Mouse (Mus musculus): ENCODE measurements around the gene Exosc10.

Gene Exosc10

DNA sequence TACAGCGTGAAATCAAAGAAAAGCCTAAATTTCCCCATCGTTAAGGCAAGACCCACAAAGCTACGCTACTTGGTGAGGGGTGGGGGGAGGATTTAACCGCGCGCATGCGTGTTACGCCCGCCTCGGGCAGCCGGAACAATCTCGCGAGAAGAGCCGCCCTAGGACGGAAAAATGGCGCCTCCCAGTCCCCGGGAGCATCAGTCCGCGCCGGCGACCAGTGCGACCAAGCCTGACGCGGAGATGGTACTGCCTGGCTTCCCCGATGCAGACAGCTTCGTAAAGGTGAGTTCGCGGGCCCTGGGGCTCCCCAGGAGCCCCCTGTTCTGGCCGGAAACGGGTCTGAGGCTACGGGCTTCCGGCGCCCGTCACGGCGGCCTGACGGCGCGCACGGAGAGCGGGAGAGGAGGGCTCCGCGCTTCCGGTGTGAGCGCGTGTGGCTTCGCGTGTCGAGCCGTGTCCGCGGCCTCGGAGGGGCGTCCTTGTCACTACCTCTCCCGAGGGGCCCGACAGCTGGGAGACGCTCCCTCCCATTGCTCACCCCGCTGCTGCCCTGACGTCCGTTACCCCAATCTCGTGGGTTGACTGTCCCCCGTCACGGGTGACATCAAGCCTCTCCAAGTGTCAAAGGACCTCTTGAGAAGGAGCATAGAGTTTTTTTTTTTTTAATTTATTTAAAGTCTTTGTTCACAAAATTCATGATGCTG, at the start of gene Exosc10:
Exosc10 (plus strand) TSS at position 133 of the 704 bp plus-strand sequence.
- DNase-seq (ENCODE audit: extremely low spot score), result peak; percentile 93

- DNase-seq (ENCODE audit: extremely low spot score), result no peak
These were observed 48.7 kb upstream of the Exosc10 start for GRCm38 (mm10) chr4:148509450-148510084.

DNA sequence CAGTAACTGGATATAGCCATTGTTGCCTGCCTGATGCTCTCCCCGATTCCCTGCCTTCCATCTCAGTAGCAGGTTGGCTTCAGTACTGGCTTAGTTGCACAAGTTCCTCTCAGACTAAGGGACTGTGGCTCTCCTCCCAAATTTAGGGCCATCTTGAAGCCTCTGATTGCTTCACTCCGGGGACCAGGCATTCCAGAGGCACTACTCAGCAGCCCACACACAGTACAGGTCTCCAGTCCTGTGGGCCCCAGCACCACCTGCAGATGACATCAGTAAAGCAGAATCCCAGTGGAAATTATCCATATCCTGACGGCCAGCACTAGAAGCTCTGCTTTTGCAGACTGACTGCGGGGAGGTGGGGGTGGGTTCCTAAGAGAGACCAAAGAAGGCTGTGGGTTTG, 47.5 kb upstream of the Exosc10 start:
- DNase-seq (ENCODE audit: extremely low spot score), result no peak

- no peak for DNase-seq (ENCODE audit: extremely low spot score)
These were observed 46.9 kb upstream of the Exosc10 start for GRCm38 (mm10) chr4:148511334-148511733.

GRCm38 (mm10) chr4:148513021-148513559, 45.1 kb upstream of the Exosc10 start:
- no peak for DNase-seq (ENCODE audit: extremely low spot score)

DNA sequence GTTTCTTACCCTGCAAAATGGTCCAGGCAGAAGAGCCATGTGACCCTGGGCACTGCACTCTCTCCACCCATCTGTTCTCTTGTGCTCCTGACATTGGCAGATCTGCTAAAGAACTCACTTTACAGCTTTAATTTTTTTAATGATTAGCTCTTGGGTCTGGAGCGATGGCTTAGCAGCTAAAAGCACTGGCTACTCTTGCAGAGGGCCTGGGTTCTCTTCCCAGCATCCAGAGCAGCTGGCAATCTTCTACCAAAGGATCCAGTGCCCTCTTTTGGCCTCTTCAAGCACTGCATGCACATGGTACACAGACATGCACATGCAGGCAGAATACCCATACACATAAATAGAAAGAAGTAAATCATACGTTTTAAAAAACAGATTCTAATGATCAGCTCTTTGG, 42.9 kb upstream of the Exosc10 start:
- no peak for DNase-seq (ENCODE audit: extremely low spot score)

GRCm38 (mm10) chr4:148517809-148518208, 40.4 kb upstream of the Exosc10 start:
- DNase-seq (ENCODE audit: extremely low spot score), result no peak

GRCm38 (mm10) chr4:148518235-148518795, 39.9 kb upstream of the Exosc10 start:
- DNase-seq (ENCODE audit: extremely low spot score), result no peak

DNA sequence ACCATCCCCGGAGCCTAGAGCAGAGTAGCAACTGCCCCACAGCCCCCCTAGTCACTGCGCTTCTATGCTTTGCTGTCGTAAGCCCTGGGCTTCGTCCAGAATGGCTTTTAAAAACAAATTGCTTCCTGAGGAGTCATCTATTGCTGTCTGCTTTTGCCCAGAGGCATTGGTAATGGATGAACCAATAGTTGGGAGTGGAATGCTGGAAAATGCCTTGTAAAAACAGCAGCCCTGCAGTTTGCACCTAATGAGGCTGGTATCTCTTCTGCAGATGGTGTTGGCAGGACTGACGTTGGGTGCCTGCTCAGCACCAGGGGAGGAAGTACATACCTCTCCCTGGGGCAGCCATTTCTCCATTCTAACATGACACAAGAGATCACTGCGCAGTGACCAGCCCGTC, 34.7 kb upstream of the Exosc10 start:
- DNase-seq (ENCODE audit: extremely low spot score), result no peak

DNA sequence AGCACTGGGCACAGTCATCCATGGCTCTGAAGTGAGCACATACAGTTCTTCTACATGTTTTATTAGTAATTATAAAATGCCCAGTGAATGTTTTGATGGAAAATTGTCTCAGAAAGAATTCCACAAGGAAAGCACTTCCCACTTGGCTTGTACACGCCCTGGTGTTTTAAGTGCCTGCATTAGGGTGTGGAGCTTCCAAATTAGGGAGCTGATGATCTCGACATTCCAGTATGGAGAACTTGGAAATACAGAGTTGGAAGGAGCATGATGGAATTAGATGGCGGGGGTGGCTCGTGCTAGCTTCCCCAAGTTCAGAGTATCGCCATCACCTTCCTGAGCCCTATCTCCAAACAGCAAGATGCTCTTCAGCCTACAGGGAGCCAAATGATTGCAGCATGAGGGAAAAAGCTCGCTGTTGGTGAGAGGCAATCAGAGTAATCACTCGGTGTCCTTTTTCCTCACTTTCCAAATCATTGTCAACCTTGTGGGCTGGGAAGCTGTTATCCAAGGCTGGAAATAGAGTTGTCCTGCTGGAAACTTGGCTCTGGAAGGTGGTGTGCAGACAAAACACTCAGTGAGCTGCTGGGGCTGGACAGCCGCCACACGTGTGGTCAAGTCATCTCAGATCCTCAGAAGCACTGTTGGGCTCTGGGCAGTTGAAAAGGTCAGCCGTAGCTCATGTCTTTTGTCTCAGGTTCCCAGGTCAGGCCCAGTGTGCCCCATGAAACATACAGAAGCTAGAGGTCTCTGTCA, 30.9 kb upstream of the Exosc10 start:
- no peak for DNase-seq (ENCODE audit: extremely low spot score)

DNA sequence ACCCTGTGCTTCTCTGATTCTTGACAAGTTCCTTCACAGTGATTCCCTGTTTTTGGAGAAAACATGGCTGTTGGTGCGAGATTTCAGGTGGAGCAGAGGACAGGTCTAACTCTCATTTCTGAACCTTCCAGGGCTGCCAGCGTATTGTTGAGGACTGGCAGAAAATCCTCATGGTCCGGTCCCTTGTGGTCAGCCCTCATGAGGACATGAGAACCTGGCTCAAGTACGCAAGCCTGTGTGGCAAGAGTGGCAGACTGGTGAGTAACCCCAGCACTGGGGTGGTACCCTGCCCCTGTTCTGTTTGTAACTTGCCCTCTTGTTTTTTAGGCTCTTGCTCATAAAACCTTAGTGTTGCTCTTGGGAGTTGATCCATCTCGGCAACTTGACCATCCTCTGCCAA, 27.9 kb upstream of the Exosc10 start:
- no peak for DNase-seq (ENCODE audit: extremely low spot score)

GRCm38 (mm10) chr4:148530778-148531177, 27.5 kb upstream of the Exosc10 start:
- DNase-seq (ENCODE audit: extremely low spot score), result no peak

DNA sequence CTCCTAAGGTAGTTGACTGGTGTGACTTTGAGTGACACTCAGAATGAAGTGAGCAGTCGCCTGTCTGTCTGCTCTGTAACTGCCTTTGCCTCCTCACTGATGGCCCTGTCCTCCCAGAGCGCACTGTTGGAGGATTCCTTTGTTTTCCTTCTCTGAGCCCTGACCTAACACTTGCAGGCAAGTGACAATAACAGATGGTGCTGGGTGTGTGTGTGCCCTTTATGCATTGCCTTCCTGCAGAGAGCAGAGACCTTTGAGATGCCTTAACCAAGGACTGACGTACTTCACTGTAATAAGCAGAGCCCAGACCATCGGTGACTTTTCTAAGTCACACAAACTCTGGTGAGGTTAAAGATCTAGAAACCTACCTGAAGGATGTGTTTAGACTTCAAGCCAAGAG, 26.9 kb upstream of the Exosc10 start:
- DNase-seq (ENCODE audit: extremely low spot score), result peak; percentile 7

GRCm38 (mm10) chr4:148532516-148532915, 25.7 kb upstream of the Exosc10 start:
- DNase-seq (ENCODE audit: extremely low spot score), result no peak

DNA sequence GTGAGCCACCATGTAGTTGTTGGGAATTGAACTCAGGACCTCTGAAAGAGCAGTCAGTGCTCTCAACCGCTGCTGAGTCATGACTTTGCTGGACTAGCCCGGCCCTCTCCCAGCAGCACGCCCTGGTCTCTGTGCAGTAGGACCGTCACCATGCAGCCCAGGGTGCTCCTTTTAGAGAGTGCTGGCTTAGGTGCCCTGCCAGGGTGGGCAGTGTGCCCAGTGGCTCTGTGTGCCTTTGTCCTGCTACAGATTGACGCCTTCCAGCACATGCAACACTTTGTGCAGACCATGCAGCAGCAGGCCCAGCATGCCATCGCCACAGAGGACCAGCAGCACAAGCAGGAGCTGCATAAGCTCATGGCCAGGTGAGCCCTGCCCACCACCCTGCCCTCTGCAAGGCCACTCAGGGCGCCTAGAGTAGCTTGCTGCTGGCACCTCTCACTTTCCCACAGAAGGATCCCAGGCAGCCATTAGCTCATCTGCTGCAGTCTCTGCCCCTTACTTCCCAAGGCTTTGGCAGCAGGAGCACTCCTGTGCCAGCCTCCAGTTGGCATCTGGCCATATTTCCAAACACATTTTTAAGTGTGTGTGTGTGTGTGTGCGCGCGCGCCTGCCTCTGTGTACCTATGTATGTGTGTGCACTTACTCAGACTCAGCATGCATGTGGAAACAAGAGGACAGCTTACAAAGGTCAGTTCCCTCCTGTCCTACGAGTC, 24.5 kb upstream of the Exosc10 start:
- DNase-seq (ENCODE audit: extremely low spot score), result no peak

GRCm38 (mm10) chr4:148535876-148536275, 22.4 kb upstream of the Exosc10 start:
- no peak for DNase-seq (ENCODE audit: extremely low spot score)

DNA sequence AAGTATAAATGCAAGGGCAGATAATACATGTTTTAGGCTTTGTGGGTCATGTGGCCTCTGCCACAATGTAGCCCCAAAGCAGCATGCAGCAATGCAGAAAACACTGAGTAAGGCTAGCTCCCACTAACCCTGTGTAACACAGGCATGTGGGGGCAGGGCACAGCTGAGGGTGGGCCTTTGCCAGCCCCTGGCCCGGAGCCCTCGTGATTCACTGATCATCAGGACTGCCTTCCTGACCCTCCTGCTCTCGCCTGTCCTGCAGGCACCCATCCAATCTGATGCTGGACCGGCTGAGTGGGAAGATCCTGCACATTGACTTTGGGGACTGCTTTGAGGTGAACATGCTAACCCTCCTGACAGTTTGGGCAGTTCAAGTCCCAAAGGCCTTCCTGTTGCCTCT, 9.1 kb upstream of the Exosc10 start:
- DNase-seq (ENCODE audit: extremely low spot score), result no peak

DNA sequence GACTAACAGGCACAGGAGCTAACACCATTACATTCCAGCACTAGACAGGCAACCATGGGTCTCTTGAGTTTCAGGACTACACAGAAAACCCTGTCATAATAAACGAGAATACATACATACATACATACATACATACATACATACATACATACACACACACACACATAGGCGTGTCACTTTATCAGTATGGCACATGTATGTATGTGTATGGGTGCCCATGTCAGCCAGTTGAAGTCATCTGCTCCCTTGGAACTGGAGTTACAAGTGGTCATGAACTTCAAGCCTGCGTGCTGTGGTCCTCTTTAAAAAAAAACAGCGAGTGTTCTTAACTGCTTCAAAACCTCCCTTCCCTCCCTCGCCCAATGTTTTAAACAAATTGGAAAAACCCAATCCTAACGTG, 463 bp upstream of the Exosc10 start:
- peak; percentile 8 for DNase-seq (ENCODE audit: extremely low spot score)

DNA sequence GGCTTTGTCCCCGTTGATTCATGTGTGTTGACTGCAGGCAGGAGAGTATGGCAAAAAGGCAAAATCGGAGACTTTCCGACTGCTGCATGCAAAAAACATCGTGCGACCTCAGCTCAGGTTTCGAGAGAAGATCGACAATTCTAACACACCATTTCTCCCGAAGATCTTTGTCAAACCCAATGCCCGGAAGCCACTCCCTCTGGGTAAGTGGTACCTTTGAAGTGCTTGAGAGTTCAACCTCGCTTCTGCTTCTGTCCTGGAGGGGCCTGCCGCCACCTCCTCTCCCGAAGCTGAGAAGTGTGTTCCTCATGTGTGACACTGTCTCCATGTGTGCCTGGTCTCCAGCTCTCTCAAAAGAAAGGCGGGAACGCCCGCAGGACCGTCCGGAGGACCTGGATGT, 4.4 kb downstream of the Exosc10 start:
- DNase-seq (ENCODE audit: extremely low spot score), result no peak

GRCm38 (mm10) chr4:148563595-148563994, 5.4 kb downstream of the Exosc10 start:
- DNase-seq (ENCODE audit: extremely low spot score), result no peak

DNA sequence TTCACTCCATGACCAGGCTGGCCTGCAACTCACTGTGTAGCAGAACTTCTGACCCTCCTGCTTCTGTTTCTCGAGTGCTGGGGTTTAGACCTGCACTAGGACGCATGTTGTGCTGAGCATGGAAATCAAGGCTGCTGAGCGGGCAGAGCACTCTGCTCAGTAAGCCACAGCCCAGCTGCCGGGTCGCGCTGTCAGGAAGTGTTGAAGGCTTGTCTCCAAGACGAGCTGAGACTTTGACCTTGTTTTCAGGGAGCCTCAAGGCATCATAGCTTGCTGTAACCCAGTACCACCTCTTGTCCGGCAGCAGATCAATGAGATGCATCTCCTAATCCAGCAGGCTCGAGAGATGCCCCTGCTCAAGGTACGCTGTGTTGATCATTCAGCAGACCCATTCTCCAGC, 11.9 kb downstream of the Exosc10 start:
- DNase-seq (ENCODE audit: extremely low spot score), result no peak
